Mouse (Mus musculus): ENCODE data around the gene Tiam1. TPM values are rescaled to one million over a fixed set of nuclear protein-coding genes. Genes with fewer than 3 reads are reported as not detected.

Gene Tiam1
- polyA plus RNA-seq, 1 experiment from 2014 or later: 59.7 TPM

- no peak overlapping the region for H3K4me3 ChIP-seq (replicated peaks)
- no peak overlapping the region for H3K9ac ChIP-seq (replicated peaks)
- H3K36me3 ChIP-seq: peaks cover 16% of the 10 kb centered on the region
- 0 out of 2 replicates have a peak, but pooled peaks cover 5% of the 10 kb centered on the region for H3K4me1 ChIP-seq (replicated peaks)
- WGBS: 80% methylated on average over 11 of the region's 11 CpGs
- H3K27ac ChIP-seq: no peak overlapping the region
- no peaks in the 10 kb centered on the region for H3K9me3 ChIP-seq
- no peak overlapping the region for H3K4me2 ChIP-seq
- ATAC-seq (ENCODE audit: insufficient number of reproducible peaks, insufficient read depth, low FRiP score, low TSS enrichment, low read depth): no peak
- H3K27me3 ChIP-seq: no peaks in the 10 kb centered on the region
Observed at GRCm38 (mm10) chr16:90052409-90052808, 91.2 kb downstream of the Tiam1 start.

- no peak overlapping the region for H3K4me3 ChIP-seq (replicated peaks)
- ATAC-seq (ENCODE audit: insufficient number of reproducible peaks, insufficient read depth, low FRiP score, low TSS enrichment, low read depth): no peak
- 89% methylated on average over 7 of the region's 7 CpGs for WGBS
- H3K27me3 ChIP-seq: no peaks in the 10 kb centered on the region
- H3K9me3 ChIP-seq: no peaks in the 10 kb centered on the region
- peaks cover 15% of the 10 kb centered on the region for H3K36me3 ChIP-seq
- peaks cover 8% of the 10 kb centered on the region; the same call in 1 of the 2 replicates for H3K4me1 ChIP-seq (replicated peaks)
- no peak overlapping the region for H3K9ac ChIP-seq (replicated peaks)
- no peak overlapping the region for H3K4me2 ChIP-seq
- no peak overlapping the region for H3K27ac ChIP-seq
Observed at GRCm38 (mm10) chr16:90051051-90051450, 92.5 kb downstream of the Tiam1 start.

- no peak for ATAC-seq (ENCODE audit: insufficient number of reproducible peaks, insufficient read depth, low FRiP score, low TSS enrichment, low read depth)
- Histone ChIP-seq H3K9me3 (no peaks in the 10 kb centered on the region), H3K27me3 (no peaks in the 10 kb centered on the region), H3K4me2 (no peak overlapping the region), H3K4me3 (replicated peaks) (no peak overlapping the region), H3K9ac (replicated peaks) (no peak overlapping the region), H3K27ac (no peak overlapping the region), H3K36me3 (peaks cover 9% of the 10 kb centered on the region; the same call in 1 of the 2 replicates), H3K4me1 (replicated peaks) (peaks cover 10% of the 10 kb centered on the region)
- WGBS: 92% methylated on average over 6 of the region's 6 CpGs
Observed at GRCm38 (mm10) chr16:90047841-90048240, 95.7 kb downstream of the Tiam1 start.

- Histone ChIP-seq H3K27me3 (no peaks in the 10 kb centered on the region), H3K4me1 (replicated peaks) (peaks cover 8% of the 10 kb centered on the region), H3K36me3 (peaks cover 9% of the 10 kb centered on the region; the same call in 1 of the 2 replicates), H3K4me3 (replicated peaks) (no peak overlapping the region), H3K9me3 (no peaks in the 10 kb centered on the region), H3K4me2 (no peak overlapping the region), H3K27ac (no peak overlapping the region), H3K9ac (replicated peaks) (no peak overlapping the region)
- no peak for ATAC-seq (ENCODE audit: insufficient number of reproducible peaks, insufficient read depth, low FRiP score, low TSS enrichment, low read depth)
- 68% methylated on average over 12 of the region's 12 CpGs for WGBS
Observed at GRCm38 (mm10) chr16:90046494-90047158, 96.9 kb downstream of the Tiam1 start.

- H3K9ac ChIP-seq (replicated peaks): no peak overlapping the region
- no peak overlapping the region for H3K4me2 ChIP-seq
- WGBS: 92% methylated on average over 8 of the region's 8 CpGs
- H3K4me3 ChIP-seq (replicated peaks): no peak overlapping the region
- H3K27me3 ChIP-seq: no peaks in the 10 kb centered on the region
- no peaks in the 10 kb centered on the region for H3K9me3 ChIP-seq
- H3K27ac ChIP-seq: no peak overlapping the region
- ATAC-seq (ENCODE audit: insufficient number of reproducible peaks, insufficient read depth, low FRiP score, low TSS enrichment, low read depth): no peak
- H3K36me3 ChIP-seq: peaks cover 9% of the 10 kb centered on the region; the same call in 1 of the 2 replicates
- peaks cover 11% of the 10 kb centered on the region for H3K4me1 ChIP-seq (replicated peaks)
Observed at GRCm38 (mm10) chr16:90045611-90046010, 98.0 kb downstream of the Tiam1 start.

- H3K4me1 ChIP-seq (replicated peaks): peaks cover 11% of the 10 kb centered on the region
- H3K9ac ChIP-seq (replicated peaks): no peak overlapping the region
- no peaks in the 10 kb centered on the region for H3K27me3 ChIP-seq
- WGBS: 92% methylated on average over 21 of the region's 21 CpGs
- ATAC-seq (ENCODE audit: insufficient number of reproducible peaks, insufficient read depth, low FRiP score, low TSS enrichment, low read depth): no peak
- H3K27ac ChIP-seq: no peak overlapping the region
- H3K4me3 ChIP-seq (replicated peaks): no peak overlapping the region
- H3K4me2 ChIP-seq: no peak overlapping the region
- H3K36me3 ChIP-seq: peaks cover 9% of the 10 kb centered on the region; the same call in 1 of the 2 replicates
- no peaks in the 10 kb centered on the region for H3K9me3 ChIP-seq
Observed at GRCm38 (mm10) chr16:90044004-90044754, 99.4 kb downstream of the Tiam1 start.

GRCm38 (mm10) chr16:90042874-90043273 is 100.7 kb downstream of the Tiam1 start:
- Histone ChIP-seq H3K4me3 (replicated peaks) (no peak overlapping the region), H3K9ac (replicated peaks) (no peak overlapping the region), H3K9me3 (no peaks in the 10 kb centered on the region), H3K27me3 (no peaks in the 10 kb centered on the region), H3K4me1 (replicated peaks) (peaks cover 18% of the 10 kb centered on the region), H3K36me3 (peaks cover 9% of the 10 kb centered on the region; the same call in 1 of the 2 replicates), H3K4me2 (no peak overlapping the region), H3K27ac (no peak overlapping the region)
- ATAC-seq (ENCODE audit: insufficient number of reproducible peaks, insufficient read depth, low FRiP score, low TSS enrichment, low read depth): no peak
- 90% methylated on average over 10 of the region's 10 CpGs for WGBS

GRCm38 (mm10) chr16:90042386-90042785 is 101.2 kb downstream of the Tiam1 start:
- Histone ChIP-seq H3K4me2 (no peak overlapping the region), H3K9me3 (no peaks in the 10 kb centered on the region), H3K4me3 (replicated peaks) (no peak overlapping the region), H3K9ac (replicated peaks) (no peak overlapping the region), H3K4me1 (replicated peaks) (peaks cover 22% of the 10 kb centered on the region), H3K36me3 (peaks cover 9% of the 10 kb centered on the region; the same call in 1 of the 2 replicates), H3K27ac (no peak overlapping the region), H3K27me3 (no peaks in the 10 kb centered on the region)
- 83% methylated on average over 10 of the region's 10 CpGs for WGBS
- no peak for ATAC-seq (ENCODE audit: insufficient number of reproducible peaks, insufficient read depth, low FRiP score, low TSS enrichment, low read depth)

- no peak overlapping the region for H3K9ac ChIP-seq (replicated peaks)
- WGBS: 65% methylated on average over 8 of the region's 8 CpGs
- no peak for ATAC-seq (ENCODE audit: insufficient number of reproducible peaks, insufficient read depth, low FRiP score, low TSS enrichment, low read depth)
Observed at GRCm38 (mm10) chr16:90040771-90041364, 102.7 kb downstream of the Tiam1 start.

GRCm38 (mm10) chr16:90035595-90036110 is 107.9 kb downstream of the Tiam1 start:
- H3K4me3 ChIP-seq (replicated peaks): no peak overlapping the region
- 91% methylated on average over 10 of the region's 10 CpGs for WGBS
- no peak overlapping the region for H3K9ac ChIP-seq (replicated peaks)

More at GRCm38 (mm10) chr16:90040771-90041364, 102.7 kb downstream of the Tiam1 start:
- H3K4me1 ChIP-seq (replicated peaks): peaks cover 29% of the 10 kb centered on the region
- H3K27me3 ChIP-seq: no peaks in the 10 kb centered on the region
- peaks cover 9% of the 10 kb centered on the region; the same call in 1 of the 2 replicates for H3K36me3 ChIP-seq
- no peaks in the 10 kb centered on the region for H3K9me3 ChIP-seq
- no peak overlapping the region for H3K4me2 ChIP-seq
- no peak overlapping the region for H3K27ac ChIP-seq
- H3K4me3 ChIP-seq (replicated peaks): no peak overlapping the region

GRCm38 (mm10) chr16:90030355-90030754 is 113.2 kb downstream of the Tiam1 start:
- no peaks in the 10 kb centered on the region for H3K27me3 ChIP-seq
- no peak overlapping the region for H3K9ac ChIP-seq (replicated peaks)
- WGBS: 81% methylated on average over 14 of the region's 14 CpGs
- H3K27ac ChIP-seq: peak overlapping the region; percentile 73
- peaks cover 38% of the 10 kb centered on the region for H3K4me1 ChIP-seq (replicated peaks)
- H3K4me2 ChIP-seq: no peak overlapping the region
- H3K4me3 ChIP-seq (replicated peaks): no peak overlapping the region
- ATAC-seq (ENCODE audit: insufficient number of reproducible peaks, insufficient read depth, low FRiP score, low TSS enrichment, low read depth): no peak
- no peaks in the 10 kb centered on the region for H3K36me3 ChIP-seq
- no peaks in the 10 kb centered on the region for H3K9me3 ChIP-seq

More at GRCm38 (mm10) chr16:90035595-90036110, 107.9 kb downstream of the Tiam1 start:
- no peaks in the 10 kb centered on the region for H3K9me3 ChIP-seq
- no peak for ATAC-seq (ENCODE audit: insufficient number of reproducible peaks, insufficient read depth, low FRiP score, low TSS enrichment, low read depth)
- H3K4me2 ChIP-seq: no peak overlapping the region
- H3K4me1 ChIP-seq (replicated peaks): peaks cover 42% of the 10 kb centered on the region
- no peaks in the 10 kb centered on the region for H3K27me3 ChIP-seq
- no peak overlapping the region for H3K27ac ChIP-seq
- H3K36me3 ChIP-seq: no peaks in the 10 kb centered on the region
